Mouse (Mus musculus): ENCODE measurements around the gene Myh4.

- TF ChIP-seq GATA1 (IDR thresholded peaks at IDR 0.05; ENCODE audit: borderline replicate concordance, low read length) = no peak
- no peak for TF ChIP-seq FLI1 (IDR thresholded peaks at IDR 0.05; ENCODE audit: low read length)
Observed at GRCm38 (mm10) chr11:67190814-67191213, 47.0 kb upstream of the Myh4 start.
